24 mouse cellular contexts compared by ENCODE assay signal in the genomic region with DNA sequence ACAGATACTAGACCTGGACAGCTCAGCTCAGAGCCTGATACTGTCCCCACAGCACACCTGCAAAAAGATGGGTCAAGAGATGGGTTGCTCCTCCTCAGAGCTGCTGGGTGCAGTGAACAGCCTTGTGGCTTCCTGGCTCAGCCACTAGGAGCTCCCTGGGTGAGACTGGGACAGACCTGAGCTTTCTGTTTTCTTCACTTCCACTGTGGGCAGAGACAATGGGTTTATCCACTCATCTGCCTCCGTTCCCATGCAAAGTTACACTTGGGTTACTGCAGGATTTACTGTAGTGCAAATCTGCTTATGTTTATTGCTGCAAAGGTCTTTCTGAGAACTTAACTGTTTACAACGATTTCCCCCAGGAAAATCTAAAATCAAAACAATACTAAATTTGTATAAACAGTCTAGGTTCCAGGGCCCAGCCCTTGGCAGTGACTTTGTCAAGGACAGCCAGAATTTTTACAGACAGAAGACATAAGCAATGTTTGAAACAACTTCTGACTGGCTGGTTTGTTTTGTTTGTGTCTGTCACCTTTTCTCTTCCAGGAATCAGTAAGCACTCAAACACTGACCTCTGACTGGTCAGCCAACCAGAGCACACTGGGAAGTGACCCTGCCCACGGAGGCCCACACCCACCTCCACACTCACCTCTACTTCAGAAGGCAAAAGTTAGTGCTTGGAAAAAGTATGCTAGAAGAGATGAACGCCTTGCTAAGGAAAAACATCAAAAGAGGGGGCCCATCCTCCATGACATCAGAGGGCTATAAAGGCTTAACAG. TPM values are rescaled to one million over a fixed set of nuclear protein-coding genes. Genes with fewer than 3 reads are reported as not detected.
DNase-seq lines count a peak whose midpoint lies in the region; ATAC-seq and TF ChIP-seq lines count a peak whose summit lies in the region.
"Had no signal": no experiment of that assay in that cellular context is flagged by ENCODE, and none has a peak within 500 bp of the region (broad histone marks: within the 10 kb centered on the region; RNA-seq: fewer than 3 reads in every experiment).

No protein-coding gene starts in this region.

- 57% methylated on average over 4 of the region's 4 CpGs for WGBS in intestine, embryonic 16.5 days
- WGBS in lung, embryonic 16.5 days, result 34% methylated on average over 4 of the region's 4 CpGs
- 66% methylated on average over 4 of the region's 4 CpGs for WGBS in small intestine, adult 2 months

- no peak overlapping the region for H3K4me3 ChIP-seq in intestine, embryonic 16.5 days (ENCODE audit: low read length)
- no peak overlapping the region for H3K4me3 ChIP-seq in lung, embryonic 16.5 days (ENCODE audit: low read length)
- H3K4me3 ChIP-seq in small intestine, adult 2 months (ENCODE audit: low read depth, low read length), result no peak overlapping the region
- H3K4me3 ChIP-seq: forebrain, embryonic 13.5 days; heart, embryonic 13.5 days; left cerebral cortex, adult 2 months; limb, embryonic 10.5 days had no signal

- H3K27me3 ChIP-seq in intestine, embryonic 16.5 days (replicated peaks; ENCODE audit: control insufficient read depth, insufficient read depth, low read length), result no peaks in the 10 kb centered on the region
- no peaks in the 10 kb centered on the region for H3K27me3 ChIP-seq in lung, embryonic 16.5 days (ENCODE audit: control insufficient read depth, insufficient read depth, low read depth, low read length)
- H3K27me3 ChIP-seq in small intestine, adult 2 months (ENCODE audit: control insufficient read depth, insufficient read depth, low read length), result no peaks in the 10 kb centered on the region
- H3K27me3 ChIP-seq: forebrain, embryonic 13.5 days; heart, embryonic 13.5 days had no signal

- no peak overlapping the region for H3K9ac ChIP-seq in intestine, embryonic 16.5 days (ENCODE audit: low read depth, low read length)
- no peak overlapping the region for H3K9ac ChIP-seq in lung, embryonic 16.5 days (ENCODE audit: low read length)
- H3K9ac ChIP-seq: forebrain, embryonic 13.5 days; heart, embryonic 13.5 days; hindbrain, embryonic 14.5 days had no signal

- TF ChIP-seq CTCF in small intestine, adult 2 months (IDR thresholded peaks at IDR 0.05; ENCODE audit: extremely low read depth, insufficient read length, insufficient replicate concordance, low read depth, low read length), result no peak

- peaks cover 9% of the 10 kb centered on the region for H3K4me1 ChIP-seq in intestine, embryonic 16.5 days (ENCODE audit: control insufficient read depth, insufficient read depth, low read length)
- H3K4me1 ChIP-seq in lung, embryonic 16.5 days (replicated peaks; ENCODE audit: control insufficient read depth, insufficient read depth, low read length), result peaks cover 18% of the 10 kb centered on the region
- no peaks in the 10 kb centered on the region; the same call in 1 of the 2 replicates for H3K4me1 ChIP-seq in small intestine, adult 2 months (ENCODE audit: control insufficient read depth, insufficient read depth, insufficient read length, low read length)
- H3K4me1 ChIP-seq: limb, embryonic 10.5 days had no signal

- H3K27ac ChIP-seq in intestine, embryonic 16.5 days (ENCODE audit: low read length), result peak overlapping the region; percentile 77
- H3K27ac ChIP-seq in lung, embryonic 16.5 days (ENCODE audit: low read length), result peak overlapping the region; percentile 82
- H3K27ac ChIP-seq in small intestine, adult 2 months (ENCODE audit: insufficient read depth, low read depth, low read length), result peak overlapping the region; percentile 61
- H3K27ac ChIP-seq: forebrain, embryonic 13.5 days; heart, embryonic 13.5 days; hindbrain, embryonic 14.5 days; left cerebral cortex, adult 2 months; limb, embryonic 10.5 days had no signal

- intact Hi-C loops in left cerebral cortex, postnatal 14 days (cut with DNase I), result no loop called here

- no peak overlapping the region for H3K4me2 ChIP-seq in intestine, embryonic 16.5 days (ENCODE audit: low read depth, low read length)
- no peak overlapping the region for H3K4me2 ChIP-seq in lung, embryonic 16.5 days (ENCODE audit: low read depth, low read length)
- H3K4me2 ChIP-seq: forebrain, embryonic 13.5 days; heart, embryonic 13.5 days; hindbrain, embryonic 14.5 days; midbrain, embryonic 11.5 days had no signal

- peak; percentile 21 for DNase-seq in ovary, postnatal 36 days (ENCODE audit: low spot score)
- DNase-seq in ovary, postnatal 10 days (ENCODE audit: low spot score), result no peak
- DNase-seq in thymus, adult 18-20 months, result no peak
- no peak for DNase-seq in cerebellum, postnatal 25 days
- no peak for DNase-seq in left cerebral cortex, postnatal 14 days (ENCODE audit: low spot score in 2 of 2)
- DNase-seq: adrenal gland, postnatal 10 days; B cell, adult 2 months; cerebellum, adult 9-10 months; kidney, adult 11 months; kidney, postnatal 10 days had no signal

- H3K9me3 ChIP-seq in intestine, embryonic 16.5 days (ENCODE audit: control insufficient read depth, low read length), result no peaks in the 10 kb centered on the region
- H3K9me3 ChIP-seq in lung, embryonic 16.5 days (ENCODE audit: control insufficient read depth, low read length), result no peaks in the 10 kb centered on the region
- H3K9me3 ChIP-seq: forebrain, embryonic 13.5 days; heart, embryonic 13.5 days; limb, embryonic 10.5 days had no signal

- H3K36me3 ChIP-seq in intestine, embryonic 16.5 days (ENCODE audit: control insufficient read depth, insufficient read depth, low read length), result 0 out of 2 replicates have a peak, but pooled peaks cover 3% of the 10 kb centered on the region
- peaks cover 3% of the 10 kb centered on the region for H3K36me3 ChIP-seq in lung, embryonic 16.5 days (ENCODE audit: control insufficient read depth, insufficient read depth, low read length)
- H3K36me3 ChIP-seq in small intestine, adult 2 months (ENCODE audit: control insufficient read depth, insufficient read depth, low read length), result peaks cover 40% of the 10 kb centered on the region

- no peak for TF ChIP-seq POLR2A in small intestine, adult 2 months (IDR thresholded peaks at IDR 0.05; ENCODE audit: low read depth, low read length)

- ATAC-seq in intestine, embryonic 16.5 days, result peak; percentile 31; the same call in 1 of the 2 replicates
- peak; percentile 78 for ATAC-seq in lung, embryonic 16.5 days (ENCODE audit: low read depth)
- ATAC-seq: forebrain, embryonic 13.5 days had no signal

RNA-seq across cellular contexts. Expression of a gene that starts 13.5 kb away (rescaled TPM):
- polyA plus RNA-seq in intestine, embryonic 16.5 days (2015; fragmentation: Nextera tagmentation; extraction: Ambion mirVana), result not detected in 2 replicates
- not detected in 2 replicates for polyA plus RNA-seq in lung, embryonic 16.5 days (2015; fragmentation: Nextera tagmentation; extraction: Ambion mirVana)
- 0.42 and 1.2 TPM in 2 replicates for polyA plus RNA-seq in small intestine, adult 2 months (2012; rRNA removed)
- total RNA-seq in left cerebral cortex, postnatal 14 days (2021), result not detected
- total RNA-seq: adrenal gland, postnatal 10 days; granulocyte monocyte progenitor cell, adult 5-6 weeks; heart, postnatal 25 days; left cerebral cortex, adult 2 months; liver, adult 2 months had no signal
- polyA plus RNA-seq: cortical plate, adult 2 months; embryonic facial prominence, embryonic 11.5 days; forebrain, embryonic 13.5 days; heart, embryonic 13.5 days; hindbrain, embryonic 14.5 days; limb, embryonic 10.5 days; liver, adult 2 months; midbrain, embryonic 11.5 days had no signal

RNA-seq across cellular contexts. Expression of a gene that starts 25.6 kb away (rescaled TPM):
- 7.7 and 11.6 TPM in 2 replicates for polyA plus RNA-seq in intestine, embryonic 16.5 days (2015; fragmentation: Nextera tagmentation; extraction: Ambion mirVana)
- 23.4 and 26.8 TPM in 2 replicates for polyA plus RNA-seq in lung, embryonic 16.5 days (2015; fragmentation: Nextera tagmentation; extraction: Ambion mirVana)
- 49.5 and 51.3 TPM in 2 replicates for polyA plus RNA-seq in small intestine, adult 2 months (2012; rRNA removed)
- 10 to 100 TPM; 62.3 to 73.1 TPM for total RNA-seq in left cerebral cortex, postnatal 14 days (2021)
- total RNA-seq: granulocyte monocyte progenitor cell, adult 5-6 weeks had no signal

RNA-seq across cellular contexts. Expression of a gene that starts 28.0 kb away (rescaled TPM):
- 68.4 and 77.8 TPM in 2 replicates for polyA plus RNA-seq in intestine, embryonic 16.5 days (2015; fragmentation: Nextera tagmentation; extraction: Ambion mirVana)
- polyA plus RNA-seq in lung, embryonic 16.5 days (2015; fragmentation: Nextera tagmentation; extraction: Ambion mirVana), result 63.0 and 70.0 TPM in 2 replicates
- 19.7 and 28.2 TPM in 2 replicates for polyA plus RNA-seq in small intestine, adult 2 months (2012; rRNA removed)
- total RNA-seq in left cerebral cortex, postnatal 14 days (2021), result 10 to 100 TPM; 23.7 to 25.1 TPM
